Mouse (Mus musculus): ENCODE measurements around the gene Elp4. TPM values are rescaled to one million over a fixed set of nuclear protein-coding genes. Genes with fewer than 3 reads are reported as not detected.

The Elp4 gene
- 46.2 and 52.2 TPM in 2 replicates for polyA plus RNA-seq (2015; fragmentation: Nextera tagmentation; extraction: Ambion mirVana)

DNA sequence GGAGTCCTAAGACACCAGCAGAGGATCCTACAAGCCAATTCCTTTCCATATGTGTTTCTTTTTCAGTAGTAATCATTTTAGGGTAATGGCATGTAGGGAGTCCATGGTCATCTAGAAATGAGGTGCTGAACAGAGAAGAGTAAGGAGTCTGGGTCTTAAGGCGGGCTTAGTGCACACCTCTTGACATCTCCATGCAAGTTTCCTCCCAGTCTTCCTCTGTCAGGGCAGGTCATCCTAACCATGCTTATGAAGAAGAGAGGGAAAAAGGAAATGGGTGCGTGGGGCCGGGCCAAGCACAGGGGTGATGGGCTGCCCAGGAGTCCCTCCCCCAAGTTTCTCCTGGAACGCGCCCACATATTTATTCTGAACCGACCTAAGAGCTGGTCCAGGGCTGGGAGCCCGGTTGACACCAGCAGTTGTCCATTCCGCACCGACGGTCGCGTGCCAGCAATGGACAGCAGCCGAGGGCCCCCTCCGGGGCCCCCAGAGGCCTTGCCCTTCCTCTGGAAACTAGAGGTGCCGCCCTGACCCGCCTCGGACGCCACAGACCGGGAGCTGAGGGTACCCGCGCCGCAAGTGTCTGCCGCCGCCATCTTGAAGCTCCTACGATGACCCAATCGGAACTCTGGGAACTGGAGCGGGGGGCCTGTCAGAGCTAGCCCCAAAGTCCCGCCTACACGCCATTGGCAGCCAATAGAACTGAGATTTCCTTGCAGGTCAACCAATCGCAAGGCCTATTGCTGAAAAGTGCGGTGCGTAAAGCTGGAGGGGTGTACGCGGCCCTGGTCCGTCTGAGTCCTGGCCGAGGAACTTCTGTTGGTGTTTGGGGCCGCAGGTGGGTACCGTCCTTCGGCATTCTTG, at the start of gene Elp4, which contains the start of gene Immp1l:
Gene Elp4, minus strand, starts transcription at position 669 of the 861 bp plus-strand sequence.
Gene Immp1l, plus strand, starts transcription at position 743 of the 861 bp plus-strand sequence.
- WGBS = under 1% methylated on average over 39 of the region's 39 CpGs
- Histone ChIP-seq H3K27ac (ENCODE audit: low read length) (peak within 1 kb of the TSS; percentile 78), H3K27me3 (replicated peaks; ENCODE audit: control insufficient read depth, insufficient read depth, low read length) (no peaks in the 10 kb centered on the region), H3K4me3 (replicated peaks; ENCODE audit: low read length) (peak within 1 kb of the TSS; percentile 84), H3K4me1 (replicated peaks; ENCODE audit: control insufficient read depth, insufficient read depth, low read length) (peaks cover 6% of the 10 kb centered on the region), H3K9ac (replicated peaks; ENCODE audit: low read depth, low read length) (peak within 1 kb of the TSS; percentile 92), H3K9me3 (ENCODE audit: control insufficient read depth, low read length) (no peaks in the 10 kb centered on the region), H3K36me3 (ENCODE audit: control insufficient read depth, insufficient read depth) (no peaks in the 10 kb centered on the region), H3K4me2 (ENCODE audit: low read length) (peak within 1 kb of the TSS; percentile 93)
- ATAC-seq = peak; percentile 100

DNA sequence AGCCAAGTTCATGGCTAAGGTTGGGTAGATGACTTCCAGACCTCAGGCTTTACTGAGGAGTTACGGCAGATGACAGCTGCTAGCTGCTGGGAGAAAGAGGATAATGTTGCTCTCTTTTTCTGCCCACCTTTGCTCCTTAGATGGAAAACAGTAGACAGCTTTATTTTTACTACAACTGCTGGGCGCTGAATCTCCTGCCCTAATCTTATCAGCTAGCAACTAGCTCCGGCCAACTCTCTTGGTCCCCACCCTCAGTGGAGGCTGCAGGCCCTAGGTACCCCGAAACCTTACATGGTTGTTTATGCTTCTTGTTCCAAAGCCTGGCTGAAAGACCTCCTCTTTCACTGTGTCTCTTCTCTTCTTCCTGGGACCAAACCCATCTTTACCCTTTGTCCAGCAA, 49.5 kb upstream of the Elp4 start:
- 93% methylated on average over 4 of the region's 4 CpGs for WGBS
- Histone ChIP-seq H3K9ac (replicated peaks; ENCODE audit: low read depth, low read length) (no peak overlapping the region), H3K27ac (ENCODE audit: low read length) (no peak overlapping the region), H3K9me3 (ENCODE audit: control insufficient read depth, low read length) (no peaks in the 10 kb centered on the region), H3K4me1 (replicated peaks; ENCODE audit: control insufficient read depth, insufficient read depth, low read length) (no peaks in the 10 kb centered on the region), H3K27me3 (replicated peaks; ENCODE audit: control insufficient read depth, insufficient read depth, low read length) (no peaks in the 10 kb centered on the region), H3K4me3 (replicated peaks; ENCODE audit: low read length) (no peak overlapping the region), H3K36me3 (ENCODE audit: control insufficient read depth, insufficient read depth) (no peaks in the 10 kb centered on the region), H3K4me2 (ENCODE audit: low read length) (no peak overlapping the region)
- ATAC-seq = no peak

DNA sequence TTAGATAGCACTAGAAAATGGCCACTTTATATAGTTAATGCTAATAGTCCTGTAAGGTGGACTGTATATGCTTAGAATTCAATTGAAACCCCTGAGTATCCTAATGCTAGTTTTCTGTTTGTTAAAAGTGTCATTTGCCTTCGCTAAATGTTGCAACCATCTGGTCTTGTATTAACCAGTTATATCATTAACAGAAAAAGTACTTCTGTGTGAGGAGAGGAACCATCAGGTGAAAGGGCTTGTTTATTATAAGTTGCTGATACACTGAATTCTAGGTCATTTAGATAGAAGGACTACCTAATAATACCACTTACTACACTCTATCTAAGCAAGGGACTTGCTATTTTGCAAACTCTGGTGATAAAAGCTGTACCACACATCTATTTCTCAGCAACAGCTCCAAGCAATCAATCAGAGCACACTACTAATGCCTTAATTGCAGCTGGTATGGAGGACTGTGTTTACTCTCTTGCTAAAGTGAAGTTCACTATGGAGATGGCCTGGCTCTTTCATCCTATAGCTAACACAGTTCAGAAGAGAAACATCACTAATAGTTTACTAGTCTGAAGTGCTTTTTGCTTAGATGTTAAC, 47.1 kb upstream of the Elp4 start:
- Histone ChIP-seq H3K36me3 (ENCODE audit: control insufficient read depth, insufficient read depth) (no peaks in the 10 kb centered on the region), H3K27ac (ENCODE audit: low read length) (no peak overlapping the region), H3K9me3 (ENCODE audit: control insufficient read depth, low read length) (no peaks in the 10 kb centered on the region), H3K4me2 (ENCODE audit: low read length) (no peak overlapping the region), H3K27me3 (replicated peaks; ENCODE audit: control insufficient read depth, insufficient read depth, low read length) (no peaks in the 10 kb centered on the region), H3K9ac (replicated peaks; ENCODE audit: low read depth, low read length) (no peak overlapping the region), H3K4me3 (replicated peaks; ENCODE audit: low read length) (no peak overlapping the region), H3K4me1 (replicated peaks; ENCODE audit: control insufficient read depth, insufficient read depth, low read length) (no peaks in the 10 kb centered on the region)
- 93% methylated on average over 1 of the region's 1 CpGs for WGBS
- ATAC-seq = no peak

DNA sequence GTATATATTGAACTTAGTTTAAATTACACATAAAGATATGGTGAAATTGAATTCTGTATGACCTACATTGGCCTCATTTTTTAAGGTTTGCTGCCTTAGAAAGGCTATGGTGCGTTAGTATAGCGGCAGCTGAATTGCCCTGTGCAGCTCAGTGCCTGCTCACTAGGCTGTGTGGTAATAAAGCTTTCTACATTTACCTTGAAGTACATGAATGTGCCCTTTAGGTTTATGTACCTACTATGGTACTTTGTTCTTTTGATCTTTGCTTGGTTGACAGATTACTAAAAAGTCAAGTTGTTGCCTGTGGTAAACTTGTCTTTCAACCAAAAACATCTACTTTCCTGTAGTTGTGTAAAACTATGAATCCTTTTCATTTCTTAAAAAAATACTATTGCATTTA, 45.8 kb upstream of the Elp4 start:
- WGBS = 89% methylated on average over 2 of the region's 2 CpGs
- Histone ChIP-seq H3K27me3 (replicated peaks; ENCODE audit: control insufficient read depth, insufficient read depth, low read length) (no peaks in the 10 kb centered on the region), H3K4me2 (ENCODE audit: low read length) (no peak overlapping the region), H3K9me3 (ENCODE audit: control insufficient read depth, low read length) (no peaks in the 10 kb centered on the region), H3K27ac (ENCODE audit: low read length) (no peak overlapping the region), H3K36me3 (ENCODE audit: control insufficient read depth, insufficient read depth) (no peaks in the 10 kb centered on the region), H3K4me1 (replicated peaks; ENCODE audit: control insufficient read depth, insufficient read depth, low read length) (no peaks in the 10 kb centered on the region), H3K4me3 (replicated peaks; ENCODE audit: low read length) (no peak overlapping the region), H3K9ac (replicated peaks; ENCODE audit: low read depth, low read length) (no peak overlapping the region)
- no peak for ATAC-seq

DNA sequence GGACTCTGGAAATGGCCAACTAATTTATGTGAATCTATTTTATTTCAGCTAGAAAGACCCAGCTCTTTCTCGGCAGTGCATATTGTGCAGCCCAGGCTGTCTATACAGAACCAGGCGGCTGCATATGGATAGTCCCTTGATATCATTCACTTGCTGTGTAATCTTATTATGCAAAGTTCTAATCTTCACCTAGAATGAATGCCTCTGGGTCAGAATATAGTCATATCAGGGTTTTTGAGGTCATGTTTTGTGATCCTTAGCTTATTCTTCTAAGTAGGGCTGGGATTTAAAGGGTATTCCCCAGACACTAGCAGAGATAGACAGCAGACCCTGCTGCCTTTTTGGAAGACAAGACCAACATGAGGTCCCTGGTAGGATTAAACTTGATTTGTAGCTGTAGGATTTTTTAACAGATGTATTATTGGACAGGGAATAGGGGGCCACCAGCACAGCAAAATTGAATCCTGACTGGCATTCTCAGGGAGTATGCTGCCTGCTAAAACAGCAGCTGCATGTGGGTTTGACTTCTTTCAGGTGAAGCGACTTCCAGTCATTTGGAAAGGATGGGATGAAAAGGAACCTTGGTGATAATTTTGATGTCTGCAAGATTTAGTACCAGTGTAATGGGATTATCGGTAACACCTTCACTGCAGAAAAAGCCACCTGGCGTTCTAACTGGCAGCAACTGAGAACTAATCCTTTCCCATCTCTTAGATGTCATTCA, 13.4 kb upstream of the Elp4 start:
- no peak for ATAC-seq
- no peaks in the 10 kb centered on the region for H3K9me3 ChIP-seq (ENCODE audit: control insufficient read depth, low read length)
- no peak overlapping the region for H3K27ac ChIP-seq (ENCODE audit: low read length)
- no peaks in the 10 kb centered on the region for H3K36me3 ChIP-seq (ENCODE audit: control insufficient read depth, insufficient read depth)
- H3K9ac ChIP-seq (replicated peaks; ENCODE audit: low read depth, low read length) = no peak overlapping the region
- H3K4me1 ChIP-seq (replicated peaks; ENCODE audit: control insufficient read depth, insufficient read depth, low read length) = peaks cover 3% of the 10 kb centered on the region; the same call in 1 of the 2 replicates
- H3K27me3 ChIP-seq (replicated peaks; ENCODE audit: control insufficient read depth, insufficient read depth, low read length) = no peaks in the 10 kb centered on the region
- WGBS = 59% methylated on average over 5 of the region's 5 CpGs
- H3K4me2 ChIP-seq (ENCODE audit: low read length) = no peak overlapping the region
- no peak overlapping the region for H3K4me3 ChIP-seq (replicated peaks; ENCODE audit: low read length)

DNA sequence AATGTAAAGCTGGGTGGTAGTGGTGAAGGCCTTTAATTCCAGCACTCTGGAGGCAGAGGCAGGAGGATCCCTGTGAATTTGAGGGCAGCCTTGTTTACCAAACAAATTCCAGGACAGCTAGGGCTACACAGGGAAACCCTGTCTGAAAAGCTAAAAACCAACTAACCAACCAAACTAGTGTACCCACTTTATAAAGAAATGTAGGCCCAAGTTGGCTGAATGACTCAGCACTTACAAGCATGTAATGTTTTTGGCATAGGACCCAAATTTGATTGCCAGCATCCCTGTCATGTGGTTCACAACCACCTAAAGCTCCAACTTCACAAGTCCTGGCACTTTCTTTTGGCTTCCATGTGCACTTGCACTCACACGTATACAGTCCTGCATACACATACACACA, 12.3 kb upstream of the Elp4 start:
- peaks cover 3% of the 10 kb centered on the region; the same call in 1 of the 2 replicates for H3K4me1 ChIP-seq (replicated peaks; ENCODE audit: control insufficient read depth, insufficient read depth, low read length)
- H3K27me3 ChIP-seq (replicated peaks; ENCODE audit: control insufficient read depth, insufficient read depth, low read length) = no peaks in the 10 kb centered on the region
- no peak overlapping the region for H3K9ac ChIP-seq (replicated peaks; ENCODE audit: low read depth, low read length)
- no peaks in the 10 kb centered on the region for H3K9me3 ChIP-seq (ENCODE audit: control insufficient read depth, low read length)
- 83% methylated on average over 1 of the region's 1 CpGs for WGBS
- no peak overlapping the region for H3K4me3 ChIP-seq (replicated peaks; ENCODE audit: low read length)
- no peak overlapping the region for H3K4me2 ChIP-seq (ENCODE audit: low read length)
- H3K36me3 ChIP-seq (ENCODE audit: control insufficient read depth, insufficient read depth) = no peaks in the 10 kb centered on the region
- H3K27ac ChIP-seq (ENCODE audit: low read length) = no peak overlapping the region
- ATAC-seq = no peak

DNA sequence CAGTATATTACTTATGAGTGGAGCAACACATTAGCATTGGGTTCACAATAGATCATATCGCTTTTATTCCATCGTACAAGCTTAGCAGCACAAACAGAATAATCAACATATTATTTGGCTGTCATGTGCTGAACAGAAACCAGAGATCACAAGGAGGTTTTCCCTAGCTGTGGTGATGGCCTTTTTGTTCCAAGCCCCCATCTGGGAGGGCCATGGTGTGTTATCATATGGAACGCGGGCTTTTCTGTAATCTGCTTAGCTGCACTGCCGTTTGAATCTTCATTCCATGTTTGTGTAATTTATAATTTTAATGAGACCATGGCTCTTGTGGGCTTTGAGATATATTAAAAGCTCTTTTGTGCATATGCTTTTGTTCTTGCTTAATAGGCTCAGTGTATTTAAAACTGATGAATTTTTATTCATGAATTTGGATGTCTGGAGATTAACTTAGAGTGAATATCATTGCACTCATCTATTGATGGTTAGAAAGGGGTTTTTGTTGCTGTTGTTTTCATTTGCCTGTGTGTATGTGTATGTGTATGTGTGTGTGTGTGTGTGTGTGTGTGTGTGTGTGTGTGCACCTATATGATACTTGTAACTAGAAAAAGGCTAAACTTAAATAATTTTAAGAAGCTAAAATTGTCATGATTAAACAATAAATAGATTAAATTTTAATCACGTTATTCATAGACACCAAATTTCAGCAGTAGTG, 9.4 kb upstream of the Elp4 start:
- no peaks in the 10 kb centered on the region for H3K27me3 ChIP-seq (replicated peaks; ENCODE audit: control insufficient read depth, insufficient read depth, low read length)
- no peaks in the 10 kb centered on the region for H3K36me3 ChIP-seq (ENCODE audit: control insufficient read depth, insufficient read depth)
- H3K9me3 ChIP-seq (ENCODE audit: control insufficient read depth, low read length) = no peaks in the 10 kb centered on the region
- H3K4me1 ChIP-seq (replicated peaks; ENCODE audit: control insufficient read depth, insufficient read depth, low read length) = peaks cover 3% of the 10 kb centered on the region; the same call in 1 of the 2 replicates
- no peak overlapping the region for H3K4me3 ChIP-seq (replicated peaks; ENCODE audit: low read length)
- WGBS = 37% methylated on average over 6 of the region's 6 CpGs
- peak; percentile 90 for ATAC-seq
- H3K27ac ChIP-seq (ENCODE audit: low read length) = no peak overlapping the region
- peak overlapping the region; percentile 32 for H3K4me2 ChIP-seq (ENCODE audit: low read length)
- H3K9ac ChIP-seq (replicated peaks; ENCODE audit: low read depth, low read length) = no peak overlapping the region

DNA sequence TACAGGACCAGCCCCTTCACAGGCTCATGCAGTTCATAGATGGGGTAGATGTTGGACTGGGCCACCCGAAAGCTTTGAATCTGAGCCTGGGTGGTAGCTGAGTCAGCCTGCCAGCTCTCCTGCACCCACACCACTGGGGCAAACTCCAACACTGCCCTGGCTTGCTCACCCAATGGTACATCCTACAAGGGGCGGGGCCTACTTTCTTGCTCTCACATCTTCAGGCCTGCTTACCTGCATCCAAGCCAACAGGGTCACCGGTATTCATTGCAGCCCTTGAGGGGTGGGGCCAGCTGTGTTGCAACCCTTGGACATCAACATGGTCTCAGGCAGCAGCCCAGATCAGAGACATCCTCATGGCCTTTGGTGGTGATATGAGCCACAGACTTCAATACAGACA, 6.2 kb upstream of the Elp4 start:
- no peak for ATAC-seq
- Histone ChIP-seq H3K27me3 (replicated peaks; ENCODE audit: control insufficient read depth, insufficient read depth, low read length) (no peaks in the 10 kb centered on the region), H3K4me3 (replicated peaks; ENCODE audit: low read length) (no peak overlapping the region), H3K4me2 (ENCODE audit: low read length) (no peak overlapping the region), H3K27ac (ENCODE audit: low read length) (no peak overlapping the region), H3K4me1 (replicated peaks; ENCODE audit: control insufficient read depth, insufficient read depth, low read length) (peaks cover 3% of the 10 kb centered on the region; the same call in 1 of the 2 replicates), H3K36me3 (ENCODE audit: control insufficient read depth, insufficient read depth) (no peaks in the 10 kb centered on the region), H3K9me3 (ENCODE audit: control insufficient read depth, low read length) (no peaks in the 10 kb centered on the region), H3K9ac (replicated peaks; ENCODE audit: low read depth, low read length) (no peak overlapping the region)
- WGBS = 96% methylated on average over 3 of the region's 3 CpGs
